Mouse (Mus musculus) gastrocnemius, adult 2 months (tissue): Measurements from ENCODE around the gene Ttc25. TPM values are rescaled to one million over a fixed set of nuclear protein-coding genes. Genes with fewer than 3 reads are reported as not detected.
A peak's percentile ranks its signal among the peaks of the same experiment; 100 is the strongest.

Experiments used
- DNase-seq: peaks from one replicate; pipeline ENCODE4 v3.0.0; 2022
- H3K27ac ChIP-seq: fragments of 200-600 bp; 2 replicates; pipeline ENCODE4 v1.8.1; 2022; ENCODE audit warnings: mild to moderate bottlenecking
- H3K4me3 ChIP-seq: fragments of 200-600 bp; 2 replicates; pipeline ENCODE4 v1.8.1; 2022; ENCODE audit warnings: mild to moderate bottlenecking, moderate library complexity
- CTCF ChIP-seq: fragments of 200-600 bp; IDR thresholded peaks from 2 replicates; pipeline ENCODE4 v1.8.1; 2022; ENCODE audit warnings: antibody characterized with exemption, mild to moderate bottlenecking, moderate library complexity
- intact Hi-C: fragments of 180-260 bp; cut with DNase I; formaldehyde crosslinking; loops from one replicate; pipeline ENCODE4 v1.15.1; 2025
- total RNA-seq, 2 experiments: library from RNA; stranded (reverse); gene quantifications; 2 replicates each; pipeline ENCODE4 v1.2.3; 2021

The Ttc25 gene
- total RNA-seq, 2 experiments from 2014 or later, result 0.10 to 0.31 TPM

- Histone ChIP-seq H3K27ac (no peak overlapping the region), H3K4me3 (no peak overlapping the region)
- no peak for DNase-seq
- intact Hi-C loops, result no loop called here
- TF ChIP-seq CTCF, result no peak
Observed at GRCm38 (mm10) chr11:100536466-100536865, 8.9 kb upstream of the Ttc25 start.

- DNase-seq, result no peak
- TF ChIP-seq CTCF, result no peak
- no peak overlapping the region for H3K27ac ChIP-seq
- intact Hi-C loops, result no loop called here
- H3K4me3 ChIP-seq, result no peak overlapping the region
Observed at GRCm38 (mm10) chr11:100540966-100541365, 4.4 kb upstream of the Ttc25 start.

GRCm38 (mm10) chr11:100541577-100541976, 3.8 kb upstream of the Ttc25 start:
- Histone ChIP-seq H3K27ac (no peak overlapping the region), H3K4me3 (no peak overlapping the region)
- no peak for TF ChIP-seq CTCF
- intact Hi-C loops, result no loop called here
- no peak for DNase-seq

GRCm38 (mm10) chr11:100545746-100546085, 309 bp downstream of the Ttc25 start:
- intact Hi-C loops, result loop anchor here (1.0 kb wide), 1 partner anchor 18 kb away; the partner anchor contains the start of gene Acly
- TF ChIP-seq CTCF, result no peak
- no peak for DNase-seq
- peak overlapping the region; percentile 93 for H3K27ac ChIP-seq
- peak overlapping the region; percentile 77 for H3K4me3 ChIP-seq

- no peak for TF ChIP-seq CTCF
- Histone ChIP-seq H3K27ac (no peak overlapping the region), H3K4me3 (no peak overlapping the region)
- intact Hi-C loops, result no loop called here
- no peak for DNase-seq
Observed at GRCm38 (mm10) chr11:100546955-100547354, 1.5 kb downstream of the Ttc25 start.

- no peak for DNase-seq
- no peak for TF ChIP-seq CTCF
- H3K27ac ChIP-seq, result no peak overlapping the region
- H3K4me3 ChIP-seq, result no peak overlapping the region
- intact Hi-C loops, result no loop called here
Observed at GRCm38 (mm10) chr11:100548141-100548540, 2.7 kb downstream of the Ttc25 start.

GRCm38 (mm10) chr11:100549466-100549865, 4.1 kb downstream of the Ttc25 start:
- Histone ChIP-seq H3K4me3 (no peak overlapping the region), H3K27ac (no peak overlapping the region)
- no peak for DNase-seq
- intact Hi-C loops, result no loop called here
- TF ChIP-seq CTCF, result no peak

- DNase-seq, result no peak
- H3K4me3 ChIP-seq, result no peak overlapping the region
- no peak overlapping the region for H3K27ac ChIP-seq
- intact Hi-C loops, result no loop called here
- no peak for TF ChIP-seq CTCF
Observed at GRCm38 (mm10) chr11:100550101-100550500, 4.7 kb downstream of the Ttc25 start.

- Histone ChIP-seq H3K4me3 (no peak overlapping the region), H3K27ac (no peak overlapping the region)
- no peak for TF ChIP-seq CTCF
- no peak for DNase-seq
- intact Hi-C loops, result no loop called here
Observed at GRCm38 (mm10) chr11:100552842-100553241, 7.4 kb downstream of the Ttc25 start.

- H3K4me3 ChIP-seq, result peak overlapping the region; percentile 33; the same call in 1 of the 2 replicates
- H3K27ac ChIP-seq, result no peak overlapping the region
- TF ChIP-seq CTCF, result peak; percentile 75
- peak; percentile 50 for DNase-seq
- intact Hi-C loops, result loop anchor here (2.0 to 5.0 kb wide), 3 partner anchors 68 to 193 kb away; no protein-coding TSS in a partner anchor
Observed at GRCm38 (mm10) chr11:100555583-100555982, 10.2 kb downstream of the Ttc25 start.

- TF ChIP-seq CTCF, result no peak
Observed at GRCm38 (mm10) chr11:100557563-100557962, 12.2 kb downstream of the Ttc25 start.

GRCm38 (mm10) chr11:100559476-100559875, 14.1 kb downstream of the Ttc25 start:
- no peak for TF ChIP-seq CTCF
- intact Hi-C loops, result loop anchor here (5.0 kb wide), 2 partner anchors 72 to 197 kb away; no protein-coding TSS in a partner anchor
- no peak for DNase-seq
- Histone ChIP-seq H3K4me3 (no peak overlapping the region), H3K27ac (no peak overlapping the region)

More at GRCm38 (mm10) chr11:100557563-100557962, 12.2 kb downstream of the Ttc25 start:
- H3K4me3 ChIP-seq, result no peak overlapping the region
- no peak for DNase-seq
- intact Hi-C loops, result loop anchor here (5.0 kb wide), 2 partner anchors 70 to 195 kb away; no protein-coding TSS in a partner anchor
- H3K27ac ChIP-seq, result no peak overlapping the region

GRCm38 (mm10) chr11:100561748-100562147, 16.3 kb downstream of the Ttc25 start:
- H3K27ac ChIP-seq, result no peak overlapping the region
- intact Hi-C loops, result no loop called here
- TF ChIP-seq CTCF, result no peak
- no peak overlapping the region for H3K4me3 ChIP-seq
- DNase-seq, result no peak

- no peak for DNase-seq
- no peak overlapping the region for H3K4me3 ChIP-seq
- no peak for TF ChIP-seq CTCF
- intact Hi-C loops, result no loop called here
- H3K27ac ChIP-seq, result no peak overlapping the region
Observed at GRCm38 (mm10) chr11:100564297-100564696, 18.9 kb downstream of the Ttc25 start.
